Mouse (Mus musculus): ENCODE results near the gene Ccdc39. TPM values are rescaled to one million over a fixed set of nuclear protein-coding genes. Genes with fewer than 3 reads are reported as not detected.

The Ccdc39 gene
- polyA plus RNA-seq (2017; shearing (Covaris generic)): 0.22 TPM

DNA sequence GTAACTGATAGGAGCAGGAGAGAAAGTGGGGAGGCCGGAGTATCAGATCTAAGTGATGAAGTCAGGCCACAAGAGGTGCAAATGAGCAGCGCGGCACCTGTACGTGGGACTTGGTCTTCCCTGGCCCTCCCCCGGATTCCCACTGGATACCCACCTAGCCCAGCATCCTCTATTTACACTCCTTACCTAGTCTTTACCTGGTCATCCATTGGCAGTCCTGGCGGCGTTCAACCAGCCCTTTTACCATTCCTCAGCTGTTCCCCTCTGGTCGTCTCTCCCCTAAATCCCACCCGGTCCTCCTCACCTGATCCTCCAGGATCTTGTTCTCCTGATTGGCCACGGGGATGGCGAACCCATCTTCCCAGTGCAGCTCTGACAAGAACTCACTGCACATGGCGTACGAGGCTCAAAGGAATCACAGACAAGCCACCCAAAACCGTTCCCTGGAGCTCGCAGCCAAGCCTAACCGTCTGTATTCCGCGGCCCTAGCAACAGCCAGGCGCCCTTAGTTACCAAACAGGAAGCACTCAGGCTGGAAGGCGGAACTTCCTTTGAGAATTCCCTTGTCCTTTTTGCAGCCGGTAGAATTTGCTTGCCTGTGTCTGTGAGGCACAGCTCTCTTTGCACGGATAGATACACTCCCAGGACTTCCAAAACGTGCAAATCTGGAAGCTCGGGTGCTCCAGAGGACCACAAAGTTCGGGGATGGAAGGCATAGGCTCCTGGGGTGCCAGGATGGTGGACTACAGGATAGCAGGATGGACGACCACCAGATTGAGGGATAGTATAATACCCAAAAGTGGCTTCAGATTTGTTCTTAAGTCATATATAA is at the start of gene Ccdc39:
TSS of gene Ccdc39 (minus strand) at position 510 of the 832 bp plus-strand sequence.

DNA sequence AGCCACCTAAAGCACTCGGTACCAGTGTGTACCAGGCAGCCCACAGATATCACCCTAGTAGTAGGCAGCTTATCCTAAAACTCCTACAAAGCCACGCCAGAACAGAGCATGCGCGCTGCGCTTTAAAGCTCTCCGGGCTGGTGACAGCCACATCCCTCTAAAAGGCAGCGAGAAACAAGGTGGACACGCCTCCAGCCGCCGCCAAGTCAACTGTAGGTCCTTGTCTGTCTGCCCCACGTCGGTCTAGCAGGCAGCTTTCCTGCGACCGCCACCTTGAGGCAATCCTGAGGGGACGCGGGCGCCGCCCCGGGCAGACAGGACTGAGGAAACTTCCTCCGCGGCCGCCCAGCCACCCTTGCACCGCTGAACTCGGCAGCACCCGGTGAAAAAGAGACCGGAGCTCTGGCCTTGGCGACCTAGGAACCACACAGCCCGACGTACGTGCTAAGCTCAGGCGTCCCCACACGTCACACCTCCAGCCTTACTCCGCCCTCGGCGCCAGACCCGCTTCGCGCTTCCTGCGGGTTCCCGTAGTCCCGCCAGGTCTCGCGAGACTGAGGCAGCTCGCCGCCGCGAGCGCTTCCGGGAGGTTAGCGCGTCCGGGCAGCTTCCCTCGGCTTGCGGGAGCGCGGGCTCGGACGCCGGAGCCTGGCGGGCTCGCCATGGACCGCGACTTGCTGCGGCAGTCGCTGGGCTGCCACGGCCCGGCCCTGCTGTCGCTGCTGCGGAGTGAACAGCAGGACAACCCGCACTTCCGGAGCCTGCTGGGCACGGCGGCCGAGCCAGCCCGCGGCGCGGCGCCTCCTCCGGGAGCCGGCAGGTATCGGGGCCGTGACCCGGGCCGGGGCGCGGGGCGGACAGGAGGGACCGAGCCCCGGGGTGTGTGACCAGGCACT is 44.2 kb downstream of the Ccdc39 start, which contains the start of gene Ttc14:
TSS of gene Ttc14 (plus strand) at position 216 of the 896 bp plus-strand sequence.

Other genes with a start within 250 kb of the Ccdc39 start
- 18.0 TPM for gene Ttc14, start 44.5 kb downstream of the Ccdc39 start, polyA plus RNA-seq (2017; shearing (Covaris generic))
- 46.4 TPM for gene Fxr1, start 175.6 kb upstream of the Ccdc39 start, polyA plus RNA-seq (2017; shearing (Covaris generic))
- 139 TPM for gene Dnajc19, start 237.0 kb upstream of the Ccdc39 start, polyA plus RNA-seq (2017; shearing (Covaris generic))

Data from CD4-positive, CD25-positive, alpha-beta regulatory T cell, adult 9 weeks (primary cell).